Mouse (Mus musculus): Measurements from ENCODE around the gene Lhb.
"Not testable (repeated sequence)": the region's sequence is repeated elsewhere in the genome, so short reads cannot be mapped to it uniquely, and the experiment has no call there.

The Lhb gene

DNA sequence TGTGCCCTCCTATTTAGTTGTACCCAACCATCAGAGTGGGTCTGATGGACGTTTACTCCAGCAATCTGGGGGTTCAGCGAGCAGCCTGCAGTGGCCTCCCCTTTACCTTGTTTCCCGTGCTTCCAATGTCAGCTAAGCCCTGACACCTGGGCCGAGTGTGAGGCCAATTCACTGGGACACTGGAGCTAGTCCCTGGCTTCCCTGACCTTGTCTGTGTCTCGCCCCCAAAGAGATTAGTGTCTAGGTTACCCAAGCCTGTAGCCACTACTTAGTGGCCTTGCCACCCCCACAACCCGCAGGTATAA is at the start of gene Lhb:
Gene Lhb, plus strand, starts transcription at position 206 of the 305 bp plus-strand sequence.
- no peak for DNase-seq (ENCODE audit: low read depth, low spot score)

DNA sequence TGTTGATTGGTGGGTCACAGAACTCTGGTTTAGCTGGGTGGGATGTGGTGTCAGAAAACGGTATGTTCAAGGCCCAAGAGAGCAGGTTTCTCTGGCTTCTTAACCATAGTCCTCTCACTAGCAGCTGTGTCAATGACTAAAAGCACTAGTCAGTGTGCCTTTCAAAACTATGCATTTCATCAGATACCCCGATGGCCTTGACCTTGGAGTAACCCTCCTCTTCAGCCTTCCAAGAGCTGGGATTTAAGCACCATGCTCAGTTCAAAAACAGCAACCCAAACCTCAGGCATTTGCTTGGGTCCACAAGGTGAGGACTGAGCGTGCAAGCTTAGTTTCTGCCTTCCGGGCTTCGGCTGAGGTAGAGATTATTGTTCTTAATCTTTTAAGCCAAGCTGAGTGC is 48.2 kb upstream of the Lhb start:
- DNase-seq (ENCODE audit: low read depth, low spot score): no peak

- DNase-seq (ENCODE audit: low read depth, low spot score): no peak
Measured at GRCm38 (mm10) chr7:45374620-45375019, 46.0 kb upstream of the Lhb start.

DNA sequence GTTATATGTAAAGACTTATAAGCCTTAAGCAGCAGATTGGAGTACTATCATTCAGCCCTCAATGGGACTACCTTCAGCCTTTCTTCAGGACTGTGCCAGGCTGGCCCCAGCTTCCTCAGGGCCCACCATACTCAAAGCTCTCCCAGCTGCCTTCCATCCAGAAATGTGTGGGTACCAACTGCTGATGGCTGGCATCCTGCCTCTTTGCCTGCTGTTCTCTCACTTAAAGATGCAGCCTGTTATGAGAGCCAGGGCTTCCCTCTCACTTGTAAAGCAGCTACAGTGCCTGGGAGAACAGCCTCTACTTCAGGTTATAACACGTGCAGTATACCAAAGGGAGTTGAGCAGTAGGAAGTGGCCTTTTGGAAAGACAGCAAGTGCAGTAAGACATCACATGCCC is 44.6 kb upstream of the Lhb start:
- peak; percentile 76 for DNase-seq (ENCODE audit: low read depth, low spot score)

GRCm38 (mm10) chr7:45386077-45386476 is 34.5 kb upstream of the Lhb start:
- no peak for DNase-seq (ENCODE audit: low read depth, low spot score)

DNA sequence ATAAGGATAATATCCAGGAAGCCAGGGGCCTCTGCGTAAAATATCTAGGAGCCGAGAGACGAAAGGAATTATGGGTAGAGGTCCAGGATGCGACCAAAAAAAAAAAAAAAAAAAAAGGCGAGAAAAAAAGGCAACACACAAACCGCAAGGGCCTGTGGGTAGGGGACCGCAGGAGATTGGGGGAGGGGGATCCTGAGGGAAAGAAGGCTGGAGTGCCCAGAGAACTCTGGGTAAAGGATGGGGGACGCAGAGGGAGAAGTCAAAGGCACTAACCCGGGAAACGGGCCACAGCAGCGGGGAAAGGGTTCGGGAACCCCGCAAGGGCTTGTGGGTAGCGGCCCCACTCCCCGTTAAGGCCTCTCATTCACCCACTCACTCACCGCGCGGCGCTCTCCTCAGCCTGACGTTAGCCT is 25.5 kb upstream of the Lhb start:
- DNase-seq (ENCODE audit: low read depth, low spot score): peak; percentile 87

DNA sequence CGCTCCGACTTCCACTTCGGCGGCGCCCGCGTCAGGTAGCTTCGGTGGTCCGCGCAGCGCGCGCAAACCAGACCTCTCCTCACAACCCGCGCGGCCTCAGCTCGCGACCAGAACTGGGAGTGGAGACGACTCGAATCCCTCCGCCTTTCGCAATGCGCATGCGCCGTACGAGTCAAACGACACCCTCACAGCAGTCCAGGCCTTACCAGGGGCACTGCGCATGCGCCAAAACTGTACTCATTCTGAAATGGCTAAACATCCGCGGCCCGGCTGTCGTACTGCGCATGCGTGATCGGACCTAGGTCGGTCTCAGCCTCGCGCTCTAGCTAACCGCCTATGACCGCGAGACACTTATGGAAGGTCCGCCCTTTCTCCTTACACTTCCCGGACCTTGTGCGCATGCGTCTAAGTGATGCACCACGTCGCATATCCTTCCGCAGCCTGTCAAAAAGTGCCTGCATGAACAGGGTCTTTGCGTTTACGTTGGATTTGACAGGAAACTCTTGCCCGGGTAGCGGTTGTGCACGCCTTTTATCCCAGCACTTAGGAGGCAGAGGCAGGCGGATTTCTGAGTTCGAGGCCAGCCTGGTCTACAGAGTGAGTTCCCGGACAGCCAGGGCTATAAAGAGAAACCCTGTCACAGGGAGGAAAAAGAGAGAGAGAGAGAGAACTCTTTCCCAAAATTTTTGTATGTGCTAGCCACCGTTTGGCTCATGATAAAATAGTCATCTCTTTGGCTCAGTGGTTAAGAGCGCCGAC is 24.9 kb upstream of the Lhb start, which contains the start of gene Snrnp70:
Gene Snrnp70, minus strand, starts transcription at position 165 of the 759 bp plus-strand sequence.
- DNase-seq (ENCODE audit: low read depth, low spot score): peak; percentile 100

- DNase-seq (ENCODE audit: low read depth, low spot score): not testable (repeated sequence)
Measured at GRCm38 (mm10) chr7:45396337-45396775, 24.3 kb upstream of the Lhb start.

GRCm38 (mm10) chr7:45396787-45397186 is 23.8 kb upstream of the Lhb start:
- no peak for DNase-seq (ENCODE audit: low read depth, low spot score)

- no peak for DNase-seq (ENCODE audit: low read depth, low spot score)
Measured at GRCm38 (mm10) chr7:45401521-45402085, 19.0 kb upstream of the Lhb start.

DNA sequence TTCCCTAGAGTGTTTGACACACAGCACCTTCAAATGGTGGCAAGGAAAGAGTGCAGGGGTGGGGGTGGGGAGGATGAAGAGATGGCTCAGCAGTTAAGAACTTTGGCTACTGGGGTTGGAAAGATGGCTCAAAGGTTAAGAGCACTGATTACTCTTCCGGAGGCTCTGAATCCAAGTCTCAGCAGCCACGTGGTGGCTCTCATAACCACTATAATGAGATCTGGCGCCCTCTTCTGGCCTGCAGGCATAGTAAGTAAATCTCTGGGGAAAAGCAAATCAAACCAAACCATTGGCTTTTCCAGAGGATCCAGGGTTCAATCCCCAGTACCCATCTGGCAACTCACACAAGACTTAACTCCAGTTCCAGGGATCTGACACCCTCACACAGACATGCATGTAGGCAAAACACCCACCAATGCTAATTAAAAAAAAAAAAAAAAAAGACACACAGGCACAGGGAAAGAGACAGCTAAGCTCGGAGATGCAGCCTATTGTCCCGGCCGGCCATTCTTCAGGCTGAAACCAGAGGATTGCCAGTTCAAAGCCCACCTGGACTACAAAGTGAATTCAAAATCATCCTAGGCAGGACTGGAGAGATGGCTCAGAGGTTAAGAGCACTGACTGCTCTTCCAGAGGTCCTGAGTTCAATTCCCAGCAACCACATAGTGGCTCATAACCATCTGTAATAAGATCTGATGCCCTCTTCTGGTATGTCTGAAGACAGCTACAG is 16.9 kb upstream of the Lhb start:
- DNase-seq (ENCODE audit: low read depth, low spot score): peak; percentile 66

DNA sequence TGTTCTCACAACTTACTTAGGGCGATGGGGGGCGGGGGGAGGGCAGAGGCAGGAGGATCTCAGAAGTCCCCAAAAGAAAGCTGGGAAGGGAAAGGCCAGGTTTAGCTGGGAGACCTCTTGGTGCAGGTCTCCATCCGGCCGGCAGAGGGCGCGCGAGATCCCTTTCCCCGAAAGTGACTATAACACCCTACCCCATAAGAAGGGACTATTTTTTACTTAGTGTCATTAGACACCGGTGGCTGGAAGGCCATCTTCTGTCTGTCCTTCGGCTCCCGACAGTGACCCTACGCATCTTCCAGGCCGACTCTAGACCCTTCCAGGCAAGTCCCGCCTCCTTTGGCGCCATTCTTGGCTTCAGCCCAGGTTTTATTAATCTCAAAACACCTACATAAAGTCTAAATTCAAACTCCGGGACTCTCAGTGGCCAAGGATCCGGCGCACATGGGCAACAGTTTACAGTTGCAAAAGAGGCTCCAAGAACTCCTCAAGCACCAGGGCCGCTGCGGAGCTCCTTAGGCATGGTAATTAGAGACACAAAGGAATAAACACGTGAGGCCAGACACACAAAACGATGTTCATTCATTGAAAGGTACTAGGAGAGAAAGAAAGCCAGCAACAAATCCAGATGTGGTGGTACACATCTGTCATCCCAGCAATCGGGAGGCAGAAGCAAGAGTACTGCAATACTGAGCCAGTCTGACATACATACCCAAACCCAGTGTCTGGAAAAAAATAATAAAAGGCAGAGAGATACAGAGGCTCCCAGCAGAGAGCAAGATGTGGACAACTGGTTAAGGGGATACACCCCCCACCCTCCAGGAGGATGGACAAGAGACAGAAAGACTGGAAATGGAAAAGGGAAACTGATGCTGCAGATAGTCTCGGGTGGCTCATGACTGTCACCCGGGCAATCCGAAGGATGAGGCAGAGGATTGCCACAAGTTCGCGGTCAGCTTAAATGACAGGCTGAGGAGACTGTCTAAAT is 15.2 kb upstream of the Lhb start, which contains the start of gene Kcna7:
Gene Kcna7, plus strand, starts transcription at position 563 of the 985 bp plus-strand sequence.
- peak; percentile 45 for DNase-seq (ENCODE audit: low read depth, low spot score)

- peak; percentile 8 for DNase-seq (ENCODE audit: low read depth, low spot score)
Measured at GRCm38 (mm10) chr7:45406157-45407156, 14.2 kb upstream of the Lhb start.

- no peak for DNase-seq (ENCODE audit: low read depth, low spot score)
Measured at GRCm38 (mm10) chr7:45407836-45408235, 12.8 kb upstream of the Lhb start.

GRCm38 (mm10) chr7:45408351-45408750 is 12.3 kb upstream of the Lhb start:
- DNase-seq (ENCODE audit: low read depth, low spot score): no peak

DNA sequence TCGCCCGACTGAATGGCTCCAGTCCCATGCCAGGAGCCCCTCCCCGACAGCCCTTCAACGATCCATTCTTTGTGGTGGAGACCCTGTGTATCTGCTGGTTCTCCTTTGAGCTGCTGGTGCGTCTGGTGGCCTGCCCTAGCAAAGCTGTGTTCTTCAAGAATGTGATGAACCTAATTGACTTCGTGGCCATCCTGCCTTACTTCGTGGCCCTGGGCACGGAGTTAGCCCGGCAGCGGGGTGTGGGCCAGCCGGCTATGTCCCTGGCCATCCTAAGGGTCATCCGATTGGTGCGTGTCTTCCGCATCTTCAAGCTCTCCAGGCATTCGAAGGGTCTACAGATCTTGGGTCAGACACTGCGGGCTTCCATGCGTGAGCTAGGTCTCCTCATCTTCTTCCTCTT is 11.7 kb upstream of the Lhb start:
- DNase-seq (ENCODE audit: low read depth, low spot score): no peak

GRCm38 (mm10) chr7:45409497-45410163 is 11.0 kb upstream of the Lhb start:
- DNase-seq (ENCODE audit: low read depth, low spot score): no peak

GRCm38 (mm10) chr7:45412421-45412820 is 8.2 kb upstream of the Lhb start:
- DNase-seq (ENCODE audit: low read depth, low spot score): no peak

- no peak for DNase-seq (ENCODE audit: low read depth, low spot score)
Measured at GRCm38 (mm10) chr7:45413113-45413863, 7.3 kb upstream of the Lhb start, which contains the start of gene Ntf5. TSS of gene Ntf5 (plus strand) at chr7:45413695.
